Comparison of ENCODE assay signal across 12 mouse cellular contexts in genomic region chr4:155120583-155120982, GRCm38 (mm10). TPM values are rescaled to one million over a fixed set of nuclear protein-coding genes. Genes with fewer than 3 reads are reported as not detected.
DNase-seq lines count a peak whose midpoint lies in the region; ATAC-seq lines count a peak whose summit lies in the region.
"Had no signal": no experiment of that assay in that cellular context is flagged by ENCODE, and none has a peak within 500 bp of the region (broad histone marks: within the 10 kb centered on the region; RNA-seq: fewer than 3 reads in every experiment).

No protein-coding gene starts in this region.

- no peaks in the 10 kb centered on the region for H3K9me3 ChIP-seq in lung, embryonic 15.5 days
- H3K9me3 ChIP-seq in embryonic facial prominence, embryonic 15.5 days (replicated peaks) = no peaks in the 10 kb centered on the region
- H3K9me3 ChIP-seq in liver, embryonic 11.5 days (ENCODE audit: control insufficient read depth, low read length) = no peaks in the 10 kb centered on the region
- no peaks in the 10 kb centered on the region for H3K9me3 ChIP-seq in stomach, embryonic 15.5 days
- H3K9me3 ChIP-seq: heart, embryonic 15.5 days; midbrain, embryonic 12.5 days had no signal

- no peak overlapping the region for H3K9ac ChIP-seq in lung, embryonic 15.5 days
- no peak overlapping the region for H3K9ac ChIP-seq in embryonic facial prominence, embryonic 15.5 days
- H3K9ac ChIP-seq in liver, embryonic 11.5 days (ENCODE audit: low read depth, low read length) = no peak overlapping the region
- H3K9ac ChIP-seq in stomach, embryonic 15.5 days = no peak overlapping the region
- H3K9ac ChIP-seq: heart, embryonic 15.5 days; midbrain, embryonic 12.5 days had no signal

- H3K27me3 ChIP-seq in lung, embryonic 15.5 days = no peaks in the 10 kb centered on the region
- no peaks in the 10 kb centered on the region for H3K27me3 ChIP-seq in embryonic facial prominence, embryonic 15.5 days
- no peaks in the 10 kb centered on the region for H3K27me3 ChIP-seq in liver, embryonic 11.5 days (replicated peaks; ENCODE audit: control insufficient read depth, insufficient read depth, low read length)
- H3K27me3 ChIP-seq in stomach, embryonic 15.5 days (replicated peaks) = no peaks in the 10 kb centered on the region
- H3K27me3 ChIP-seq: CH12.LX; heart, embryonic 15.5 days; midbrain, embryonic 12.5 days had no signal

- no peak for DNase-seq in lung, postnatal 10 days
- no peak for DNase-seq in liver, embryonic 11.5 days (ENCODE audit: low spot score)
- DNase-seq in thymus, postnatal 14 days = no peak
- DNase-seq in right cerebral cortex, postnatal 36 days (ENCODE audit: low spot score in 2 of 2) = no peak
- DNase-seq in c-Kit-positive CD71-positive TER-119-positive erythroid progenitor cells, embryonic 14.5 days (ENCODE audit: low spot score) = no peak

- H3K36me3 ChIP-seq in lung, embryonic 15.5 days = no peaks in the 10 kb centered on the region
- H3K36me3 ChIP-seq in embryonic facial prominence, embryonic 15.5 days = no peaks in the 10 kb centered on the region
- no peaks in the 10 kb centered on the region for H3K36me3 ChIP-seq in liver, embryonic 11.5 days (ENCODE audit: control insufficient read depth, insufficient read depth, low read length)
- no peaks in the 10 kb centered on the region for H3K36me3 ChIP-seq in stomach, embryonic 15.5 days
- H3K36me3 ChIP-seq: heart, embryonic 15.5 days; midbrain, embryonic 12.5 days had no signal

- WGBS in lung, embryonic 15.5 days = 58% methylated on average over 5 of the region's 5 CpGs
- 71% methylated on average over 5 of the region's 5 CpGs for WGBS in embryonic facial prominence, embryonic 15.5 days
- 46% methylated on average over 5 of the region's 5 CpGs for WGBS in liver, embryonic 11.5 days
- WGBS in stomach, embryonic 15.5 days = 47% methylated on average over 5 of the region's 5 CpGs

- H3K4me1 ChIP-seq in lung, embryonic 15.5 days = peaks cover 36% of the 10 kb centered on the region
- H3K4me1 ChIP-seq in embryonic facial prominence, embryonic 15.5 days = peaks cover 74% of the 10 kb centered on the region
- peaks cover 61% of the 10 kb centered on the region for H3K4me1 ChIP-seq in liver, embryonic 11.5 days (replicated peaks; ENCODE audit: control insufficient read depth, insufficient read depth, low read length)
- H3K4me1 ChIP-seq in stomach, embryonic 15.5 days = peaks cover 35% of the 10 kb centered on the region

- H3K4me2 ChIP-seq in lung, embryonic 15.5 days = no peak overlapping the region
- H3K4me2 ChIP-seq in embryonic facial prominence, embryonic 15.5 days (replicated peaks) = no peak overlapping the region
- H3K4me2 ChIP-seq in liver, embryonic 11.5 days = no peak overlapping the region; the same call in 1 of the 2 replicates
- 0 out of 2 replicates have a peak overlapping the region, but pooled peaks have one; percentile 6 for H3K4me2 ChIP-seq in stomach, embryonic 15.5 days
- H3K4me2 ChIP-seq: heart, embryonic 15.5 days; midbrain, embryonic 12.5 days had no signal

- H3K4me3 ChIP-seq in lung, embryonic 15.5 days = no peak overlapping the region
- H3K4me3 ChIP-seq in embryonic facial prominence, embryonic 15.5 days (replicated peaks) = no peak overlapping the region
- H3K4me3 ChIP-seq in liver, embryonic 11.5 days (ENCODE audit: low read depth, low read length) = no peak overlapping the region
- no peak overlapping the region for H3K4me3 ChIP-seq in stomach, embryonic 15.5 days (replicated peaks)
- H3K4me3 ChIP-seq: heart, embryonic 15.5 days; midbrain, embryonic 12.5 days had no signal

- peak overlapping the region; percentile 93 for H3K27ac ChIP-seq in lung, embryonic 15.5 days
- H3K27ac ChIP-seq in embryonic facial prominence, embryonic 15.5 days (replicated peaks) = peak overlapping the region; percentile 76
- H3K27ac ChIP-seq in liver, embryonic 11.5 days (ENCODE audit: low read depth, low read length) = peak overlapping the region; percentile 33; the same call in 1 of the 2 replicates
- peak overlapping the region; percentile 90 for H3K27ac ChIP-seq in stomach, embryonic 15.5 days
- H3K27ac ChIP-seq: heart, embryonic 15.5 days; midbrain, embryonic 12.5 days had no signal

- no peak for ATAC-seq in lung, embryonic 15.5 days (ENCODE audit: borderline replicate concordance, extremely low read depth, low FRiP score, low TSS enrichment)
- no peak for ATAC-seq in embryonic facial prominence, embryonic 15.5 days (ENCODE audit: insufficient number of reproducible peaks, low FRiP score, low TSS enrichment, low read depth)
- ATAC-seq in liver, embryonic 11.5 days (replicated peaks; ENCODE audit: low FRiP score) = peak; percentile 32
- peak; percentile 79 for ATAC-seq in stomach, embryonic 15.5 days (ENCODE audit: insufficient read depth, low FRiP score, low read depth)
- ATAC-seq: inflammation-experienced regulatory T-cells, adult 6 months had no signal

RNA-seq across cellular contexts. Expression of gene Morn1, which starts 34.2 kb away (rescaled TPM):
- polyA plus RNA-seq in lung, embryonic 15.5 days (2015; fragmentation: Nextera tagmentation; extraction: Ambion mirVana) = 5.9 and 7.7 TPM in 2 replicates
- polyA plus RNA-seq in embryonic facial prominence, embryonic 15.5 days (2015; fragmentation: Nextera tagmentation; extraction: Ambion mirVana) = 7.7 and 8.7 TPM in 2 replicates
- polyA plus RNA-seq in liver, embryonic 11.5 days (2014; fragmentation: Nextera tagmentation; extraction: Ambion mirVana) = 3.4 and 3.5 TPM in 2 replicates
- polyA plus RNA-seq in stomach, embryonic 15.5 days (2015; fragmentation: Nextera tagmentation; extraction: Ambion mirVana) = 5.1 and 5.3 TPM in 2 replicates

RNA-seq across cellular contexts. Expression of gene Rer1, which starts 34.4 kb away (rescaled TPM):
- 157 and 163 TPM in 2 replicates for polyA plus RNA-seq in lung, embryonic 15.5 days (2015; fragmentation: Nextera tagmentation; extraction: Ambion mirVana)
- polyA plus RNA-seq in embryonic facial prominence, embryonic 15.5 days (2015; fragmentation: Nextera tagmentation; extraction: Ambion mirVana) = 157 and 164 TPM in 2 replicates
- polyA plus RNA-seq in liver, embryonic 11.5 days (2014; fragmentation: Nextera tagmentation; extraction: Ambion mirVana) = 163 and 168 TPM in 2 replicates
- polyA plus RNA-seq in stomach, embryonic 15.5 days (2015; fragmentation: Nextera tagmentation; extraction: Ambion mirVana) = 175 and 179 TPM in 2 replicates

RNA-seq across cellular contexts. Expression of gene Pex10, which starts 53.8 kb away (rescaled TPM):
- 21.1 and 26.2 TPM in 2 replicates for polyA plus RNA-seq in lung, embryonic 15.5 days (2015; fragmentation: Nextera tagmentation; extraction: Ambion mirVana)
- 21.6 and 22.1 TPM in 2 replicates for polyA plus RNA-seq in embryonic facial prominence, embryonic 15.5 days (2015; fragmentation: Nextera tagmentation; extraction: Ambion mirVana)
- polyA plus RNA-seq in liver, embryonic 11.5 days (2014; fragmentation: Nextera tagmentation; extraction: Ambion mirVana) = 7.2 and 9.0 TPM in 2 replicates
- polyA plus RNA-seq in stomach, embryonic 15.5 days (2015; fragmentation: Nextera tagmentation; extraction: Ambion mirVana) = 18.4 and 19.1 TPM in 2 replicates

Comparison
In these comparisons a context has a peak if more than half of its experiments do, and no peak if none do; other contexts are left out.
1. ATAC-seq: peak in liver, embryonic 11.5 days (single experiment) and stomach, embryonic 15.5 days (single experiment); none in lung, embryonic 15.5 days (single experiment) and embryonic facial prominence, embryonic 15.5 days (single experiment).
2. H3K27ac ChIP-seq: peak in every context shown above with its lines; median percentile 93 in lung, embryonic 15.5 days; 90 in stomach, embryonic 15.5 days; 76 in embryonic facial prominence, embryonic 15.5 days; 33 in liver, embryonic 11.5 days.